Mouse (Mus musculus): Measurements from ENCODE around the gene Wdr27. TPM values are rescaled to one million over a fixed set of nuclear protein-coding genes. Genes with fewer than 3 reads are reported as not detected.
"Not testable (repeated sequence)": the region's sequence is repeated elsewhere in the genome, so short reads cannot be mapped to it uniquely, and the experiment has no call there.

Wdr27 gene
- total RNA-seq, 2 experiments from 2014 or later = 0.70 to 1.3 TPM

DNA sequence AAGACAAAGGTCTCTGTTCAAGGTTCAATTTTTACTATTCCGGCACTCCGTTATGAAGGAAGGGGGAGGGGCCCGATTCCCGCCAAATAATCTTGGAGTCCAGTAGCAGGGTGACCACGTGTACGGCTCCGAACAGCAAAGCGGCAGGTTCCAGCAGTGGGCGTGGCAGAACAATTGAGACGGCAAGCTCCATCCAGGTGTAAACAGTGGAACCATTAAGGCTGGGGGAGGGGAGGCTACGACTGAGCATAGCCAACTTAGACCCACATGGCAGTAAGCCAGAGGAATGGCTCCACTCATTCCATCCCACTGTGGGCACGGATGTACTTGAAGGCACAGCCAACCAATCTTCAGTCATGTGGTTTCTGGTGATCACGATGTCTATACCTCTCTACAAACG, 7.7 kb downstream of the Wdr27 start:
- intact Hi-C loops (cut with DNase I); DNase-seq (ENCODE audit: low spot score): not testable (repeated sequence)

GRCm38 (mm10) chr17:14931469-14931868, 11.5 kb downstream of the Wdr27 start:
- intact Hi-C loops (cut with DNase I) = no loop called here
- DNase-seq (ENCODE audit: low spot score) = no peak

- intact Hi-C loops (cut with DNase I) = no loop called here
- no peak for DNase-seq (ENCODE audit: low spot score)
Measured at GRCm38 (mm10) chr17:14930697-14931096, 12.3 kb downstream of the Wdr27 start.

DNA sequence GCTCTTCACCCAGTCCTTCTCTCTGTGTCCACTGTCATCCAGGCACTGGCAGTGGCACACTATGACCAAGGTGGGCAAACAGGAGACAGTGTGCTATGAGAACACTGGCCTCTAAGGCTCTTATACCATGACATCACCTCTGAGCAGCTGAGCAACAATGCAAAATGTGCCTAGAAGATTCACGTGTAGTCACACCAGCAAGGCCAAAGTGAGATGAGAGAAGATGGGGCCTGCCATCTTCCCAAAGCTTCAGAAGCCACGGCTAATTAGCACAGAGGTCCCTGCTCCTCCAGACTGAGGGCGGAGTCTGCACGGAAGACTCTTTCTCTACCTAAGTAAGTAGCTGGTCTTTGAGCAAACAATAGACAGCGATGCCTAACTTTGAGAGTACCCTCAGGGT, 14.3 kb downstream of the Wdr27 start:
- DNase-seq (ENCODE audit: low spot score) = no peak
- intact Hi-C loops (cut with DNase I) = no loop called here

- DNase-seq (ENCODE audit: low spot score) = no peak
- intact Hi-C loops (cut with DNase I) = no loop called here
Measured at GRCm38 (mm10) chr17:14927644-14928218, 15.2 kb downstream of the Wdr27 start.

- DNase-seq (ENCODE audit: low spot score) = no peak
- intact Hi-C loops (cut with DNase I) = no loop called here
Measured at GRCm38 (mm10) chr17:14921582-14921981, 21.4 kb downstream of the Wdr27 start.

DNA sequence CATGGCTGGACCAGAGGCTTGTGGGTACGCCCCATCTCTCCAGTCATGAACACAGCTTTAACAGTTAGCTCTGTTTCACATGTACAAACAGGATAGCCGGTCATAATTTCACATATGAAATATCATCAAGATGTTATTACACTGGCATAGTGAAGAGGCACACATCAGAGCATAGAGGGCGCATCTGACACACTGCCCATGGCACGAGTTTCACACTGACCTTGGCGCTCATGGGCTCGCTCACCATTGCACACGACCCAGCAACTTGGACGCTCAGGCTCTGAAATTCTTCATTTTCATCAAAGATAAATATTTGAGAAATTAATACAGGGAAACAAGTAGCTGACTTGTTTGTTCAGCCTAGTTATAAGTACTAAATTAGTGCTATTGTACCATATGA, 25.1 kb downstream of the Wdr27 start:
- intact Hi-C loops (cut with DNase I) = no loop called here
- DNase-seq (ENCODE audit: low spot score) = no peak

GRCm38 (mm10) chr17:14914401-14914800, 28.6 kb downstream of the Wdr27 start:
- no peak for DNase-seq (ENCODE audit: low spot score)
- intact Hi-C loops (cut with DNase I) = no loop called here

DNA sequence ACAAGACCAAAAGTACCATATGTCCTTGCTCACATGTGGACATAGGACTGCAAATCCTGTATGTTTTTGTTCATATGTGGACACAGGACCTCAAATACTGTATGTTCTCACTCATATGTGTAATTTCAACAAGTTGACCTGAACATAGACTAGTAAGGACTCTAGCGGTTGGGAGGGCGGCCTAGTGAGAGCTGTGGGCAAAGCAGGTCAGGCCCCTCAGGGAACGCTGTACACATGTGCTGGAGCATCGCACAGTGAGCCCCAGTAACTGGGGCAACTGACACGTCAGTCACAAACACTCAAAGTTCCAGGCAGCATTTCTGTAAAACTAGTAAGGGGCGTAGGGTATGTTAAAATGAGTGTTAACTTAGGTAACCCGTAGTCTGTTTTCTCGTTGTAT, 30.0 kb downstream of the Wdr27 start:
- DNase-seq (ENCODE audit: low spot score) = no peak
- intact Hi-C loops (cut with DNase I) = no loop called here

DNA sequence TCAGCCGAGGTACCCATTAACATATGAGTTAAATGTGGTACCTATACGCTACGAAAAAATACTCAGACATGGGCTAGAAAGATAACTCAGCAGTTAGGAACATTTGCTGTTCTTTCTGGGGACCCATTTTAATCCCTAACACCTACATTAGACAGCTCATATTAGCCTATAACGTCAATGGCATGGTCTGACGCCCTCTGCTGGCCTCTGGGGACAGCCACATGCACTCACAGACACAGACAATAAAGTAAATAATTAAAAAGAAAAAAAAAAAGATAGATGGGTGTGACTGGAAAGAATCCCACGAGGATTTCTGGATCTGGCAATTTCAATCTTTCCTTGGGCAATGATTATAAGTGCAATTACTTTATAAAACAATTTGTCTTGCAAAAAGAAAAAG, 30.5 kb downstream of the Wdr27 start:
- intact Hi-C loops (cut with DNase I) = no loop called here
- DNase-seq (ENCODE audit: low spot score) = no peak

DNA sequence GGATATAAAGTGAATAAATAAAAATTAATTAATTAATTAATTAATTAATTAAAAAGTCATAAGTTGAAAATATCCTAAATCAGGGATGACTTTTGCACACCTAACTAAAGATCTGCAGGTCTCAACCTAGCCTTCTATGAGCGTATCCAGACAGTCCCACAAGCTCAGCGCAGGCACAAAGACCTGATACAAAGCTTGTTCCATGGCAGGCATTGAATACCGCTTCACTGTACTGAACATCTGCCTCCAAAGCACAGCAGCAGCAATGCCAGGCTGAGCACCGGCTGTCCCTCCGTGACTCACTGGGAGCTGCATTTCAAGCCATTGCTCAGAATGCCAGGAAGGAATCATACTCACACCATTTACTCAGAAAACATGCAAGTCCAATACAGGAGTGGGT, 32.2 kb downstream of the Wdr27 start:
- intact Hi-C loops (cut with DNase I) = no loop called here
- DNase-seq (ENCODE audit: low spot score) = no peak

DNA sequence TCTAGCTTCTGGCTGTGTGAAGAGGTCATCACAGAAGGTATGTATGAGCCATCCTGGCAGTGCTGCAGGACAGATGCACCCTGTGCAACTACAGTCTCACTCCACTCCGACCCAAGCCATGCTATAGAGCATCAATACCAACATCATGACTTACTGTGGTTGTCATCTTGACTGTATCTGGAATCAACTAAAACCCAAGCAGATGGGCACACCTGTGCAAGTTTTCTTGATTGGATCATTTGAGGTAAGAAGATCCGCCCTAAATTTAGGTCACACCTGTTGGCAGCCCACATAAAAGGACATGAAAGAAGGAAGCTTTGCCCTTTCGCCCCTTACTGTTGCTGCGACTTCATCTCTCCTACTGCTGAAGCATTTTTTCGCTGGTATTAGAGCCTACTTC, 33.6 kb downstream of the Wdr27 start:
- intact Hi-C loops (cut with DNase I) = no loop called here

DNA sequence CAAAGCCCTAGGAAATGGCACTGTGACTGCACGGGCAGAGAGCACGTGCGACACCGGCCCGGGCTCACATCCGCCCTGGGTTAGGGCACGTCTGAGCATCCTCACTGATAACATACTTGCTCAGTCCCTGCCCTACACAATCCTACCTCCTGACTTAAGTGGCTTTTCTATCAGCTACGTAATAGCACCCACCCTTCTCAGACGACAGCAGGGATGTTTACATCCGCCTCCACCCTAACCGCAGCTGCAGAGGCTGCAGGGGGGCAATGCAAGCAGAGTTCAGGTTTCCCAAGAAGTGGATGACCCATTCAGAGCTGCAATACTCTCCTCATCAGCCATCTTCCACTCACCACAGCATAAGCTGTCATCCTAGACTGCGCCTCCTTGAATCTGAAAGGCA, 35.8 kb downstream of the Wdr27 start:
- intact Hi-C loops (cut with DNase I) = no loop called here
- DNase-seq (ENCODE audit: low spot score) = no peak

More for the DNA sequence above, 33.6 kb downstream of the Wdr27 start:
- DNase-seq (ENCODE audit: low spot score) = no peak

DNA sequence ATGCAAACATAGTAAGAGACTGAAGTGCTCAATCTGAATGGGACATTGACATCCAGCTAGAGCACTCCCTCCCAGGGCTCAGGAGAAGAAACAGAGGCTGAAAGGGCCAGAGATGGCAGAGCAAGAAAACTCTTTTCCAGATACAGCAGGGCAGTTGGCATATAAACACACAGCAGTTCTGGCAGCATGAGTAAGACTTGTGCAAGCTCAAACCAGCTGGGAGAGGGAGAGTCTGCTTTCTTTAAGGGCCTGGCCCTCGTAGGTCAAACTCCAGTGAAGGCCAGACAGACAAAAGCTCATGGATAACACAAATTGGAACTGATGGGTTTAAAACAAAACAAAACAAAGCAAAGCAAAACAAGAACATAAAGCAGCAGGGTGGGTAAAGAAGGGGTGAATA, 36.3 kb downstream of the Wdr27 start:
- intact Hi-C loops (cut with DNase I) = no loop called here
- DNase-seq (ENCODE audit: low spot score) = no peak

GRCm38 (mm10) chr17:14904637-14905265, 38.2 kb downstream of the Wdr27 start:
- intact Hi-C loops (cut with DNase I) = loop anchor here (1.0 to 5.0 kb wide), 3 partner anchors 359 to 672 kb away; no protein-coding TSS in a partner anchor
- peak; percentile 21 for DNase-seq (ENCODE audit: low spot score)

DNA sequence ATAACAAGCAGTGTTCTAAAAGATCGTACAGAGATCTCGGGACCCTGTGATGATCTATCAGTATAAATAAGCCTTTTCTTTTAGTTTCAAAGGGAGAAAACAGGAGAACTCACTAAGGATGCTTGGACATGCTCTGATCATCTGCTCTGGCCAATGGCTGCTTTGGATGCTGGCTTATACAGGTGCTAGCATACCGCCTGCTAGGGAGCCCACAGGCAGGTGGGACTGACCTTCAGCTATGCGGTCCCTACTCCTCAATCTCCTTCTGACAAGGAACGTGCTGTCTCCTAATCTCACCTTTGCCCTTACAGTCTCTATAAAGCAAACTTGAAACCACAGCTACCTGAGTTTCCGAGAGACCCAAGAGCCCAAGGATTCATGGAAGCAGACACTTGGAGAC, 38.8 kb downstream of the Wdr27 start:
- intact Hi-C loops (cut with DNase I) = loop anchor here (1.0 to 5.0 kb wide), 3 partner anchors 359 to 672 kb away; no protein-coding TSS in a partner anchor
- DNase-seq (ENCODE audit: low spot score) = no peak

DNA sequence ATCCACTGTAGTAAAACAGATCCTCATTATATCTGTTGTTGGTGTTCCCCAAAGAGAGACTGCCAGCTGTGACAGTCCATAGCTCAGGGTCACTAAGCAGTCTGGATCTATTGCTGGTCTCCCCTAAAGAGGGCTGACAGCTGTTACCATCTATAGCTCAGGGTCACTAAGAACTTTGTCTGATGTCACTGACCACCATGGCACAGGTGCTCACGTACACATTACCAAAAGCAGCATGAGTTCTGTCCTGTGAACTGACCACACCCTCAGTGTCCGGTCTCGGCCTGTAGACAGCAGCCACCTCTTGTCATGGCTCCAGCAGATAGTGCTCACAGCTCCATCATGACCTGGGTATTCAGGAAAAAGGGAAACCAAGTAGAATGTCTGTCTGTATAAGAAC, 39.7 kb downstream of the Wdr27 start:
- DNase-seq (ENCODE audit: low spot score) = no peak
- intact Hi-C loops (cut with DNase I) = loop anchor here (5.0 kb wide), 1 partner anchor 671 kb away; no protein-coding TSS in a partner anchor

- intact Hi-C loops (cut with DNase I) = no loop called here
- no peak for DNase-seq (ENCODE audit: low spot score)
Measured at GRCm38 (mm10) chr17:14898972-14899371, 44.0 kb downstream of the Wdr27 start.

DNA sequence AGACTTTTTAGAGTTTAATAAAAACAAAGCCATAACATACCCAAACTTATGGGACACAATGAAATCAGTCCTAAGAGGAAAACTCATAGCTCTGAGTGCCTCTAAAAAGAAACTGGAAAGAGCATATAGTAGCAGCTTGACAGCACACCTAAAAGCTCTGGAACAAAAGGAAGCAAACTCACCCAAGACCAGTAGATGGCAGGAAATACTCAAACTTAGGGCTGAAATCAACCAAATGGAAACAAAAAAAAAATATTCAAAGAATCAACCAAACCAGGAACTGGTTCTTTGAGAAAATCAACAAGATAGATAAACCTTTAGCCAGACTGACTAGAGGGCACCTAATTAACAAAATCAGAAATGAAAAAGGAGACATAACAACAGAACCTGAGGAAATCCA, 47.9 kb downstream of the Wdr27 start:
- DNase-seq (ENCODE audit: low spot score); intact Hi-C loops (cut with DNase I): not testable (repeated sequence)

DNA sequence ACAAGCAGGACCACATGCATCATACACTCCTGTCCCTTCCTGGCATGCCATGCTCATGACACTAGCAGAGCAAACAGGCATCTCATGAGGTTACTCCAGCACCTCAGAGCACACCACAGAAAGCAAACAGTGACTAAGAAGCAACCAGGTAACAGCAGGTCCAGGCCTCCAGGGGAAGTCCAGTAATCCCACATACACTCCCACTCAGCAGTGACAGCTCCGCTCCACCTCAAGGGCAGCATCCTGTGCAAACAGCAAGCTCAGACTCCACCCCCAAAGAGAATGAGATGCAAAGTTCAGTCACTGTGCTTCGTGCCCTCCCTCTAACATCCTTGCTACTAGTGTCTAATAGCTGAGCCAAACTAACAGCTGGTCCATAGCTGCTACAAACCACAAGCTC, 56.0 kb downstream of the Wdr27 start:
- intact Hi-C loops (cut with DNase I) = no loop called here
- DNase-seq (ENCODE audit: low spot score) = no peak

DNA sequence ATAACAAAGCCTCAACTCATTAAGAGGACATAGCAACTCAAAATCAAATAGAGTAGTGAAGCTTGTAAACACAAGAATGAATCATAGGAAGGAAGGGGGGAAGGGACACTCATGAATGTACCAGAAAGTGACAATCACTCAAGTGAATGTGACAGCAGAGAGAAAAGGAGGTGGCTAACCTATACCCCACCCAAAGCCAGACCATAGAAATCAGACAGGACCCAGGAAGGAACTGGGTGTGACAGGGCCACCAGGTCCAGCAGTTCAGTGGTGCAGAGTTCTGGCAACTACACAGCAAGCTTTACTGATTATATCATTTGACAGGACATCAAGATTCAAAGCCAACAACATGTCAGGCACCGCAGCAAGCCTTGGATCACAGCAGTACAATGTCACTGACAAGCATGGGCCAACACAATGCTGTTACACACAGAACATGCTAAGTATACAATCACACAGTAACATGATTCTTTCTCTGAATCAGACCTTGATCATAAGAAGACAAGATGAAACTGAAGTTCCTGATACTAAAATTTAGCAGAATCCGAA, 68.2 kb downstream of the Wdr27 start:
- intact Hi-C loops (cut with DNase I) = no loop called here
- no peak for DNase-seq (ENCODE audit: low spot score)

DNA sequence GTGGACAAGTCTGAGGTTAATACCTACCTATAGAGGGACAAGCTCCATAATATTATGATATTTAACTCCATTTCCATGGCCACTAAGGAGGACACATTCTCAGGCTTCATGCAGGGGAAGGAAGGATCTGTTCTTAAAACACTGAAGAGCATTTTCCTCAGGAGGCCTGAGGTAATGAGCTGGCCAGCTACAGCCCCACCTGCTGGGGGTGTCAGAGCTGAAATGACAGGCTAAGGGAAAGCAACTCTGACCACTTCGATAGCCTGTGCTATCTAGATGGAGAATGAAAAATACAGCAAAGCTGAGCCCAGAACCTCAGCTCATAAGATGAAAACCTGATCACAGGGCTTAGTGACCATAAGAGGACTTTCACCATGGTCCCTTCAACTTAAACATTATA, 82.7 kb downstream of the Wdr27 start:
- intact Hi-C loops (cut with DNase I) = no loop called here
- DNase-seq (ENCODE audit: low spot score) = no peak
